Mouse (Mus musculus): Measurements from ENCODE around the gene Nubp1.

Nubp1 gene

GRCm38 (mm10) chr16:10411764-10412746, at the start of gene Nubp1:
Gene Nubp1, plus strand, starts transcription at chr16:10411948.
- Histone ChIP-seq H3K27me3 (ENCODE audit: control insufficient read depth, insufficient read depth, low read length, poor library complexity, severe bottlenecking) (no peaks in the 10 kb centered on the region), H3K36me3 (ENCODE audit: control insufficient read depth, insufficient read depth, low read length, poor library complexity, severe bottlenecking) (no peaks in the 10 kb centered on the region; the same call in none of the 2 replicates)
- DNase-seq (ENCODE audit: low read depth, low spot score): peak; percentile 94

- H3K36me3 ChIP-seq (ENCODE audit: control insufficient read depth, insufficient read depth, low read length, poor library complexity, severe bottlenecking): no peaks in the 10 kb centered on the region
- DNase-seq (ENCODE audit: low read depth, low spot score): no peak
- no peaks in the 10 kb centered on the region for H3K27me3 ChIP-seq (ENCODE audit: control insufficient read depth, insufficient read depth, low read length, poor library complexity, severe bottlenecking)
Measured at GRCm38 (mm10) chr16:10363061-10363460, 48.7 kb upstream of the Nubp1 start.

- H3K36me3 ChIP-seq (ENCODE audit: control insufficient read depth, insufficient read depth, low read length, poor library complexity, severe bottlenecking): no peaks in the 10 kb centered on the region
- no peak for DNase-seq (ENCODE audit: low read depth, low spot score)
Measured at GRCm38 (mm10) chr16:10365796-10366195, 46.0 kb upstream of the Nubp1 start.

GRCm38 (mm10) chr16:10366240-10367217, 45.2 kb upstream of the Nubp1 start:
- no peaks in the 10 kb centered on the region for H3K36me3 ChIP-seq (ENCODE audit: control insufficient read depth, insufficient read depth, low read length, poor library complexity, severe bottlenecking)
- H3K27me3 ChIP-seq (ENCODE audit: control insufficient read depth, insufficient read depth, low read length, poor library complexity, severe bottlenecking): no peaks in the 10 kb centered on the region
- no peak for DNase-seq (ENCODE audit: low read depth, low spot score)

More at GRCm38 (mm10) chr16:10365796-10366195, 46.0 kb upstream of the Nubp1 start:
- no peaks in the 10 kb centered on the region for H3K27me3 ChIP-seq (ENCODE audit: control insufficient read depth, insufficient read depth, low read length, poor library complexity, severe bottlenecking)

- no peaks in the 10 kb centered on the region for H3K27me3 ChIP-seq (ENCODE audit: control insufficient read depth, insufficient read depth, low read length, poor library complexity, severe bottlenecking)
- no peaks in the 10 kb centered on the region for H3K36me3 ChIP-seq (ENCODE audit: control insufficient read depth, insufficient read depth, low read length, poor library complexity, severe bottlenecking)
- DNase-seq (ENCODE audit: low read depth, low spot score): no peak
Measured at GRCm38 (mm10) chr16:10369468-10369934, 42.2 kb upstream of the Nubp1 start.

GRCm38 (mm10) chr16:10369996-10370395, 41.8 kb upstream of the Nubp1 start:
- H3K27me3 ChIP-seq (ENCODE audit: control insufficient read depth, insufficient read depth, low read length, poor library complexity, severe bottlenecking): no peaks in the 10 kb centered on the region
- H3K36me3 ChIP-seq (ENCODE audit: control insufficient read depth, insufficient read depth, low read length, poor library complexity, severe bottlenecking): no peaks in the 10 kb centered on the region
- DNase-seq (ENCODE audit: low read depth, low spot score): no peak

GRCm38 (mm10) chr16:10372372-10372771, 39.4 kb upstream of the Nubp1 start:
- DNase-seq (ENCODE audit: low read depth, low spot score): no peak
- Histone ChIP-seq H3K27me3 (ENCODE audit: control insufficient read depth, insufficient read depth, low read length, poor library complexity, severe bottlenecking) (no peaks in the 10 kb centered on the region), H3K36me3 (ENCODE audit: control insufficient read depth, insufficient read depth, low read length, poor library complexity, severe bottlenecking) (no peaks in the 10 kb centered on the region)

- H3K36me3 ChIP-seq (ENCODE audit: control insufficient read depth, insufficient read depth, low read length, poor library complexity, severe bottlenecking): no peaks in the 10 kb centered on the region
- no peaks in the 10 kb centered on the region for H3K27me3 ChIP-seq (ENCODE audit: control insufficient read depth, insufficient read depth, low read length, poor library complexity, severe bottlenecking)
- DNase-seq (ENCODE audit: low read depth, low spot score): no peak
Measured at GRCm38 (mm10) chr16:10374254-10375011, 37.3 kb upstream of the Nubp1 start.

- Histone ChIP-seq H3K36me3 (ENCODE audit: control insufficient read depth, insufficient read depth, low read length, poor library complexity, severe bottlenecking) (no peaks in the 10 kb centered on the region), H3K27me3 (ENCODE audit: control insufficient read depth, insufficient read depth, low read length, poor library complexity, severe bottlenecking) (no peaks in the 10 kb centered on the region)
- no peak for DNase-seq (ENCODE audit: low read depth, low spot score)
Measured at GRCm38 (mm10) chr16:10377286-10377685, 34.5 kb upstream of the Nubp1 start.

GRCm38 (mm10) chr16:10379531-10379930, 32.2 kb upstream of the Nubp1 start:
- Histone ChIP-seq H3K36me3 (ENCODE audit: control insufficient read depth, insufficient read depth, low read length, poor library complexity, severe bottlenecking) (no peaks in the 10 kb centered on the region), H3K27me3 (ENCODE audit: control insufficient read depth, insufficient read depth, low read length, poor library complexity, severe bottlenecking) (no peaks in the 10 kb centered on the region)
- no peak for DNase-seq (ENCODE audit: low read depth, low spot score)

- DNase-seq (ENCODE audit: low read depth, low spot score): peak; percentile 30
- Histone ChIP-seq H3K36me3 (ENCODE audit: control insufficient read depth, insufficient read depth, low read length, poor library complexity, severe bottlenecking) (no peaks in the 10 kb centered on the region), H3K27me3 (ENCODE audit: control insufficient read depth, insufficient read depth, low read length, poor library complexity, severe bottlenecking) (no peaks in the 10 kb centered on the region)
Measured at GRCm38 (mm10) chr16:10384060-10384497, 27.7 kb upstream of the Nubp1 start.

- Histone ChIP-seq H3K36me3 (ENCODE audit: control insufficient read depth, insufficient read depth, low read length, poor library complexity, severe bottlenecking) (no peaks in the 10 kb centered on the region), H3K27me3 (ENCODE audit: control insufficient read depth, insufficient read depth, low read length, poor library complexity, severe bottlenecking) (no peaks in the 10 kb centered on the region)
- DNase-seq (ENCODE audit: low read depth, low spot score): no peak
Measured at GRCm38 (mm10) chr16:10384544-10384943, 27.2 kb upstream of the Nubp1 start.

GRCm38 (mm10) chr16:10385261-10385660, 26.5 kb upstream of the Nubp1 start:
- H3K27me3 ChIP-seq (ENCODE audit: control insufficient read depth, insufficient read depth, low read length, poor library complexity, severe bottlenecking): no peaks in the 10 kb centered on the region
- H3K36me3 ChIP-seq (ENCODE audit: control insufficient read depth, insufficient read depth, low read length, poor library complexity, severe bottlenecking): no peaks in the 10 kb centered on the region
- no peak for DNase-seq (ENCODE audit: low read depth, low spot score)

Data from splenic B cell, adult 2 months (primary cell).